Mouse (Mus musculus) hindbrain, embryonic 14.5 days (tissue): Measurements from ENCODE around the gene Zdhhc5. TPM values are rescaled to one million over a fixed set of nuclear protein-coding genes. Genes with fewer than 3 reads are reported as not detected.

Experiments
- ATAC-seq: fragments of 200-750 bp; cut with Nextera tagmentation; 2 replicates; pipeline ENCODE4 v1.8.0; 2017; ENCODE audit warnings: moderate number of reproducible peaks, mild to moderate bottlenecking, moderate TSS enrichment, moderate library complexity; ENCODE audit not compliant: low FRiP score
- DNase-seq: peaks from one replicate; pipeline ENCODE4 v3.0.0-alpha.2; 2015; ENCODE audit warnings: low spot score
- H3K27ac ChIP-seq: fragments of 300-500 bp; sonication (generic); 2 replicates; pipeline ENCODE4 v1.5.1; 2014; ENCODE audit warnings: mild to moderate bottlenecking, moderate library complexity
- H3K27me3 ChIP-seq: fragments of 300-500 bp; sonication (generic); 2 replicates; pipeline ENCODE4 v1.6.1; 2014; ENCODE audit warnings: mild to moderate bottlenecking, low read length, mixed read lengths; ENCODE audit not compliant: control insufficient read depth, insufficient read depth
- H3K36me3 ChIP-seq: fragments of 300-500 bp; sonication (generic); replicated peaks from 2 replicates; pipeline ENCODE4 v1.6.1; 2014; ENCODE audit not compliant: control insufficient read depth, insufficient read depth
- H3K4me1 ChIP-seq: fragments of 300-500 bp; sonication (generic); replicated peaks from 2 replicates; pipeline ENCODE4 v1.6.1; 2014; ENCODE audit warnings: antibody characterized with exemption, low read length, mixed read lengths; ENCODE audit not compliant: control insufficient read depth, insufficient read depth
- H3K4me2 ChIP-seq: fragments of 300-500 bp; sonication (generic); replicated peaks from 2 replicates; pipeline ENCODE4 v1.6.1; 2014; ENCODE audit warnings: mild to moderate bottlenecking, moderate library complexity
- H3K4me3 ChIP-seq: fragments of 300-500 bp; sonication (generic); replicated peaks from 2 replicates; pipeline ENCODE4 v1.5.1; 2014; ENCODE audit warnings: mild to moderate bottlenecking, low read length
- H3K9ac ChIP-seq: fragments of 300-500 bp; sonication (generic); 2 replicates; pipeline ENCODE4 v1.6.1; 2014
- H3K9me3 ChIP-seq: fragments of 300-500 bp; sonication (generic); 2 replicates; pipeline ENCODE4 v1.6.1; 2016; ENCODE audit warnings: low read length; ENCODE audit not compliant: control insufficient read depth
- WGBS: fragments of 180-500 bp; shearing (Covaris S2); extraction: QIAGEN DNeasy Blood & Tissue Kit; methylation state at CpG from one replicate; pipeline ENCODE4 v1.1.7; 2014; 5-methylcytosine and 5-hydroxymethylcytosine counted together
- polyA plus RNA-seq: library from polyadenylated mRNA; unstranded; fragments of >200 nt; fragmentation: Nextera tagmentation; extraction: Ambion mirVana; gene quantifications from 2 replicates; pipeline ENCODE4 v1.2.1, GENCODE M21; 2014

Gene Zdhhc5
- polyA plus RNA-seq, 1 experiment from 2014 or later = 21.9 TPM

GRCm38 (mm10) chr2:84727172-84727858, 12.3 kb upstream of the Zdhhc5 start, which contains the start of gene Clp1:
Gene Clp1, minus strand, starts transcription at chr2:84727350.
- peak within 1 kb of the TSS; percentile 61 for H3K4me3 ChIP-seq
- under 1% methylated on average over 39 of the region's 39 CpGs for WGBS
- DNase-seq (peak; percentile 97), ATAC-seq (peak; percentile 95)
- H3K9me3 ChIP-seq = no peaks in the 10 kb centered on the region
- peaks cover 26% of the 10 kb centered on the region for H3K36me3 ChIP-seq
- peak within 1 kb of the TSS; percentile 57 for H3K9ac ChIP-seq
- peak within 1 kb of the TSS; percentile 75 for H3K27ac ChIP-seq
- peak within 1 kb of the TSS; percentile 97 for H3K4me2 ChIP-seq
- no peaks in the 10 kb centered on the region for H3K27me3 ChIP-seq
- H3K4me1 ChIP-seq = peaks cover 13% of the 10 kb centered on the region

GRCm38 (mm10) chr2:84726716-84727115, 11.7 kb upstream of the Zdhhc5 start:
- Histone ChIP-seq H3K9ac (peak overlapping the region; percentile 57), H3K4me1 (peaks cover 13% of the 10 kb centered on the region), H3K4me2 (peak overlapping the region; percentile 97), H3K36me3 (peaks cover 32% of the 10 kb centered on the region), H3K4me3 (peak overlapping the region; percentile 61), H3K27me3 (no peaks in the 10 kb centered on the region), H3K27ac (no peak overlapping the region), H3K9me3 (no peaks in the 10 kb centered on the region)
- 5% methylated on average over 9 of the region's 9 CpGs for WGBS
- no peak for DNase-seq
- ATAC-seq = 0 out of 2 replicates have a peak, but pooled peaks have one; percentile 15

GRCm38 (mm10) chr2:84725770-84726169, 10.8 kb upstream of the Zdhhc5 start:
- Histone ChIP-seq H3K9me3 (no peaks in the 10 kb centered on the region), H3K36me3 (peaks cover 41% of the 10 kb centered on the region), H3K27me3 (no peaks in the 10 kb centered on the region), H3K4me1 (peaks cover 13% of the 10 kb centered on the region), H3K4me2 (peak overlapping the region; percentile 97), H3K27ac (no peak overlapping the region), H3K4me3 (no peak overlapping the region), H3K9ac (no peak overlapping the region)
- DNase-seq = no peak
- 94% methylated on average over 10 of the region's 10 CpGs for WGBS
- ATAC-seq = no peak

- peaks cover 13% of the 10 kb centered on the region for H3K4me1 ChIP-seq
- ATAC-seq (no peak), DNase-seq (no peak)
- H3K27me3 ChIP-seq = no peaks in the 10 kb centered on the region
- WGBS = 97% methylated on average over 14 of the region's 14 CpGs
- H3K9ac ChIP-seq = no peak overlapping the region
- H3K36me3 ChIP-seq = peaks cover 42% of the 10 kb centered on the region
- no peak overlapping the region for H3K4me2 ChIP-seq
- no peaks in the 10 kb centered on the region for H3K9me3 ChIP-seq
- no peak overlapping the region for H3K27ac ChIP-seq
- no peak overlapping the region for H3K4me3 ChIP-seq
Observed at GRCm38 (mm10) chr2:84723856-84724255, 8.9 kb upstream of the Zdhhc5 start.

GRCm38 (mm10) chr2:84721182-84721581, 6.2 kb upstream of the Zdhhc5 start:
- peaks cover 42% of the 10 kb centered on the region for H3K36me3 ChIP-seq
- DNase-seq (no peak), ATAC-seq (no peak)
- no peaks in the 10 kb centered on the region for H3K9me3 ChIP-seq
- H3K9ac ChIP-seq = no peak overlapping the region
- no peak overlapping the region for H3K4me3 ChIP-seq
- H3K27me3 ChIP-seq = no peaks in the 10 kb centered on the region
- no peak overlapping the region for H3K4me2 ChIP-seq
- WGBS = 75% methylated on average over 3 of the region's 3 CpGs
- H3K27ac ChIP-seq = no peak overlapping the region
- H3K4me1 ChIP-seq = peaks cover 10% of the 10 kb centered on the region

GRCm38 (mm10) chr2:84720718-84721117, 5.7 kb upstream of the Zdhhc5 start:
- Histone ChIP-seq H3K4me1 (0 out of 2 replicates have a peak, but pooled peaks cover 8% of the 10 kb centered on the region), H3K4me3 (no peak overlapping the region), H3K4me2 (no peak overlapping the region), H3K9ac (no peak overlapping the region), H3K27ac (no peak overlapping the region), H3K27me3 (no peaks in the 10 kb centered on the region), H3K36me3 (peaks cover 42% of the 10 kb centered on the region), H3K9me3 (no peaks in the 10 kb centered on the region)
- no peak for DNase-seq
- WGBS = 87% methylated on average over 2 of the region's 2 CpGs
- ATAC-seq = no peak

- Histone ChIP-seq H3K9me3 (no peaks in the 10 kb centered on the region), H3K36me3 (peaks cover 17% of the 10 kb centered on the region), H3K27ac (no peak overlapping the region), H3K4me2 (no peak overlapping the region), H3K4me3 (no peak overlapping the region), H3K9ac (no peak overlapping the region), H3K27me3 (no peaks in the 10 kb centered on the region), H3K4me1 (peaks cover 16% of the 10 kb centered on the region)
- ATAC-seq (no peak), DNase-seq (no peak)
- 97% methylated on average over 4 of the region's 4 CpGs for WGBS
Observed at GRCm38 (mm10) chr2:84717357-84717756, 2.4 kb upstream of the Zdhhc5 start.

GRCm38 (mm10) chr2:84716423-84717355, 1.7 kb upstream of the Zdhhc5 start:
- H3K27ac ChIP-seq = peak overlapping the region; percentile 95
- H3K9ac ChIP-seq = peak overlapping the region; percentile 69
- H3K4me1 ChIP-seq = peaks cover 16% of the 10 kb centered on the region
- peaks cover 10% of the 10 kb centered on the region for H3K36me3 ChIP-seq
- H3K27me3 ChIP-seq = no peaks in the 10 kb centered on the region
- DNase-seq (no peak), ATAC-seq (no peak)
- H3K4me2 ChIP-seq = peak overlapping the region; percentile 89
- no peaks in the 10 kb centered on the region for H3K9me3 ChIP-seq
- WGBS = 37% methylated on average over 9 of the region's 9 CpGs
- peak overlapping the region; percentile 98 for H3K4me3 ChIP-seq
